Mouse (Mus musculus) spleen, postnatal 10 days (tissue): ENCODE data around the gene Maob.

Experiments used
- DNase-seq, 2 experiments: peaks; one replicate each; pipeline ENCODE4 v3.0.0; 2021 to 2022; ENCODE audit warnings: low spot score in 2 of 2

Maob gene

GRCm38 (mm10) chrX:16817261-16817769, at the start of gene Maob:
TSS of gene Maob (minus strand) at chrX:16817366.
- DNase-seq, result no peak

GRCm38 (mm10) chrX:16860244-16860643, 43.1 kb upstream of the Maob start:
- no peak for DNase-seq

- no peak for DNase-seq
Measured at GRCm38 (mm10) chrX:16846034-16846433, 28.9 kb upstream of the Maob start.

GRCm38 (mm10) chrX:16841443-16841842, 24.3 kb upstream of the Maob start:
- DNase-seq, result no peak

GRCm38 (mm10) chrX:16837293-16837692, 20.1 kb upstream of the Maob start:
- no peak for DNase-seq

- no peak for DNase-seq
Measured at GRCm38 (mm10) chrX:16836488-16837082, 19.4 kb upstream of the Maob start.

- no peak for DNase-seq
Measured at GRCm38 (mm10) chrX:16826028-16826427, 8.9 kb upstream of the Maob start.

GRCm38 (mm10) chrX:16815965-16816364, 1.2 kb downstream of the Maob start:
- no peak for DNase-seq

GRCm38 (mm10) chrX:16812080-16812479, 5.1 kb downstream of the Maob start:
- DNase-seq, result no peak

- no peak for DNase-seq
Measured at GRCm38 (mm10) chrX:16767453-16767852, 49.7 kb downstream of the Maob start.

GRCm38 (mm10) chrX:16766156-16766555, 51.0 kb downstream of the Maob start:
- DNase-seq, result no peak

- DNase-seq, result no peak
Measured at GRCm38 (mm10) chrX:16761430-16761829, 55.7 kb downstream of the Maob start.

GRCm38 (mm10) chrX:16754761-16755160, 62.4 kb downstream of the Maob start:
- no peak for DNase-seq

GRCm38 (mm10) chrX:16748932-16749331, 68.2 kb downstream of the Maob start:
- DNase-seq, result no peak

GRCm38 (mm10) chrX:16714033-16714432, 103.1 kb downstream of the Maob start:
- no peak for DNase-seq

- no peak for DNase-seq
Measured at GRCm38 (mm10) chrX:16706094-16706493, 111.1 kb downstream of the Maob start.
